In genomic region chr3:154841076-154841475, GRCm38 (mm10) we compare ENCODE assay signal across 24 mouse cellular contexts.
DNase-seq lines count a peak whose midpoint lies in the region; ATAC-seq lines count a peak whose summit lies in the region.
"Had no signal": no experiment of that assay in that cellular context is flagged by ENCODE, and none has a peak within 500 bp of the region (broad histone marks: within the 10 kb centered on the region; RNA-seq: fewer than 3 reads in every experiment).

No protein-coding gene starts in this region.

- DNase-seq in intestine, embryonic 14.5 days (ENCODE audit: low spot score), result peak; percentile 27
- DNase-seq in midbrain, embryonic 14.5 days, result no peak
- DNase-seq: adrenal gland, adult 8-10 months; adrenal gland, postnatal 25 days; cerebellum, adult 18-20 months; cerebellum, adult 9-10 months; cerebellum, postnatal 14 days; gastrocnemius, postnatal 10 days; gastrocnemius, postnatal 36 days; heart, adult 2 months; heart, postnatal 14 days; heart, postnatal 4 days had no signal

- no peak overlapping the region for H3K4me3 ChIP-seq in hindbrain, embryonic 13.5 days
- H3K4me3 ChIP-seq in hindbrain, embryonic 12.5 days, result no peak overlapping the region
- no peak overlapping the region for H3K4me3 ChIP-seq in intestine, embryonic 14.5 days (ENCODE audit: low read depth, low read length)
- H3K4me3 ChIP-seq in intestine, embryonic 15.5 days (replicated peaks), result no peak overlapping the region
- no peak overlapping the region for H3K4me3 ChIP-seq in midbrain, embryonic 15.5 days
- no peak overlapping the region for H3K4me3 ChIP-seq in midbrain, embryonic 14.5 days (replicated peaks; ENCODE audit: low read depth, low read length)
- H3K4me3 ChIP-seq: forebrain, embryonic 10.5 days; forebrain, embryonic 13.5 days; heart, adult 2 months; heart, embryonic 10.5 days; heart, embryonic 13.5 days; hindbrain, embryonic 15.5 days had no signal

- 23% methylated on average over 1 of the region's 1 CpGs for WGBS in hindbrain, embryonic 13.5 days
- 24% methylated on average over 1 of the region's 1 CpGs for WGBS in hindbrain, embryonic 12.5 days
- WGBS in intestine, embryonic 14.5 days, result 52% methylated on average over 1 of the region's 1 CpGs
- 56% methylated on average over 1 of the region's 1 CpGs for WGBS in intestine, embryonic 15.5 days
- WGBS in midbrain, embryonic 15.5 days, result 13% methylated on average over 1 of the region's 1 CpGs
- 15% methylated on average over 1 of the region's 1 CpGs for WGBS in midbrain, embryonic 14.5 days

- H3K27ac ChIP-seq in hindbrain, embryonic 13.5 days, result no peak overlapping the region
- H3K27ac ChIP-seq in hindbrain, embryonic 12.5 days, result no peak overlapping the region
- H3K27ac ChIP-seq in intestine, embryonic 14.5 days (ENCODE audit: low read depth), result no peak overlapping the region
- H3K27ac ChIP-seq in intestine, embryonic 15.5 days, result no peak overlapping the region
- H3K27ac ChIP-seq in midbrain, embryonic 15.5 days, result no peak overlapping the region
- no peak overlapping the region for H3K27ac ChIP-seq in midbrain, embryonic 14.5 days (replicated peaks; ENCODE audit: low read depth, low read length)
- H3K27ac ChIP-seq: forebrain, embryonic 10.5 days; forebrain, embryonic 13.5 days; heart, adult 2 months; heart, embryonic 10.5 days; heart, embryonic 13.5 days; hindbrain, embryonic 15.5 days had no signal

- ATAC-seq in hindbrain, embryonic 13.5 days (ENCODE audit: low FRiP score), result peak; percentile 40; the same call in 1 of the 2 replicates
- no peak for ATAC-seq in hindbrain, embryonic 12.5 days (ENCODE audit: low FRiP score)
- ATAC-seq in intestine, embryonic 14.5 days (replicated peaks; ENCODE audit: low FRiP score, low TSS enrichment, low read depth), result no peak
- ATAC-seq in intestine, embryonic 15.5 days, result no peak
- ATAC-seq in midbrain, embryonic 15.5 days (replicated peaks), result peak; percentile 54; the same call in 1 of the 2 replicates
- ATAC-seq in midbrain, embryonic 14.5 days (ENCODE audit: low FRiP score, low TSS enrichment), result no peak
- ATAC-seq: activated CD4-positive, CD25-positive, alpha-beta regulatory T cell, adult 4 months; forebrain, embryonic 13.5 days; forebrain, embryonic 16.5 days; inflammation-experienced regulatory T-cells, adult 6 months had no signal

- no peaks in the 10 kb centered on the region for H3K27me3 ChIP-seq in hindbrain, embryonic 13.5 days
- no peaks in the 10 kb centered on the region for H3K27me3 ChIP-seq in hindbrain, embryonic 12.5 days
- H3K27me3 ChIP-seq in intestine, embryonic 14.5 days (replicated peaks; ENCODE audit: control insufficient read depth, insufficient read depth, low read length), result no peaks in the 10 kb centered on the region
- no peaks in the 10 kb centered on the region for H3K27me3 ChIP-seq in intestine, embryonic 15.5 days (replicated peaks)
- no peaks in the 10 kb centered on the region for H3K27me3 ChIP-seq in midbrain, embryonic 15.5 days (replicated peaks)
- H3K27me3 ChIP-seq in midbrain, embryonic 14.5 days (ENCODE audit: control insufficient read depth, insufficient read depth, low read length), result no peaks in the 10 kb centered on the region
- H3K27me3 ChIP-seq: forebrain, embryonic 13.5 days; heart, embryonic 13.5 days; hindbrain, embryonic 15.5 days had no signal

- H3K4me2 ChIP-seq in hindbrain, embryonic 13.5 days, result no peak overlapping the region
- H3K4me2 ChIP-seq in hindbrain, embryonic 12.5 days (replicated peaks), result no peak overlapping the region
- no peak overlapping the region for H3K4me2 ChIP-seq in intestine, embryonic 14.5 days (ENCODE audit: low read length)
- H3K4me2 ChIP-seq in intestine, embryonic 15.5 days (replicated peaks), result no peak overlapping the region
- H3K4me2 ChIP-seq in midbrain, embryonic 15.5 days, result no peak overlapping the region
- no peak overlapping the region for H3K4me2 ChIP-seq in midbrain, embryonic 14.5 days (ENCODE audit: low read length)
- H3K4me2 ChIP-seq: forebrain, embryonic 13.5 days; heart, embryonic 13.5 days; hindbrain, embryonic 15.5 days had no signal

- H3K36me3 ChIP-seq in hindbrain, embryonic 13.5 days, result no peaks in the 10 kb centered on the region
- H3K36me3 ChIP-seq in hindbrain, embryonic 12.5 days, result no peaks in the 10 kb centered on the region
- no peaks in the 10 kb centered on the region for H3K36me3 ChIP-seq in intestine, embryonic 14.5 days (ENCODE audit: control insufficient read depth, insufficient read depth, low read length)
- no peaks in the 10 kb centered on the region for H3K36me3 ChIP-seq in intestine, embryonic 15.5 days
- H3K36me3 ChIP-seq in midbrain, embryonic 15.5 days (replicated peaks), result no peaks in the 10 kb centered on the region
- no peaks in the 10 kb centered on the region for H3K36me3 ChIP-seq in midbrain, embryonic 14.5 days (ENCODE audit: control insufficient read depth, insufficient read depth, low read length)
- H3K36me3 ChIP-seq: forebrain, embryonic 10.5 days; heart, embryonic 10.5 days; hindbrain, embryonic 15.5 days had no signal

- no peak overlapping the region for H3K9ac ChIP-seq in hindbrain, embryonic 13.5 days
- no peak overlapping the region for H3K9ac ChIP-seq in hindbrain, embryonic 12.5 days
- no peak overlapping the region for H3K9ac ChIP-seq in intestine, embryonic 14.5 days (ENCODE audit: low read length)
- no peak overlapping the region for H3K9ac ChIP-seq in intestine, embryonic 15.5 days
- no peak overlapping the region for H3K9ac ChIP-seq in midbrain, embryonic 15.5 days
- no peak overlapping the region for H3K9ac ChIP-seq in midbrain, embryonic 14.5 days (replicated peaks; ENCODE audit: low read length)
- H3K9ac ChIP-seq: forebrain, embryonic 13.5 days; heart, embryonic 13.5 days; hindbrain, embryonic 15.5 days had no signal

- H3K4me1 ChIP-seq in hindbrain, embryonic 13.5 days (replicated peaks), result peaks cover 7% of the 10 kb centered on the region; the same call in 1 of the 2 replicates
- H3K4me1 ChIP-seq in hindbrain, embryonic 12.5 days, result no peaks in the 10 kb centered on the region; the same call in none of the 2 replicates
- H3K4me1 ChIP-seq in intestine, embryonic 14.5 days (replicated peaks; ENCODE audit: control insufficient read depth, insufficient read depth, low read length), result no peaks in the 10 kb centered on the region
- no peaks in the 10 kb centered on the region for H3K4me1 ChIP-seq in intestine, embryonic 15.5 days (replicated peaks)
- H3K4me1 ChIP-seq in midbrain, embryonic 15.5 days, result 0 out of 2 replicates have a peak, but pooled peaks cover 6% of the 10 kb centered on the region
- no peaks in the 10 kb centered on the region for H3K4me1 ChIP-seq in midbrain, embryonic 14.5 days (ENCODE audit: control insufficient read depth, insufficient read depth, low read length)
- H3K4me1 ChIP-seq: forebrain, embryonic 13.5 days; heart, embryonic 10.5 days had no signal

- H3K9me3 ChIP-seq in hindbrain, embryonic 13.5 days, result no peaks in the 10 kb centered on the region
- no peaks in the 10 kb centered on the region for H3K9me3 ChIP-seq in hindbrain, embryonic 12.5 days (replicated peaks)
- no peaks in the 10 kb centered on the region for H3K9me3 ChIP-seq in intestine, embryonic 14.5 days (ENCODE audit: control insufficient read depth, low read length)
- no peaks in the 10 kb centered on the region for H3K9me3 ChIP-seq in intestine, embryonic 15.5 days
- no peaks in the 10 kb centered on the region for H3K9me3 ChIP-seq in midbrain, embryonic 15.5 days
- no peaks in the 10 kb centered on the region for H3K9me3 ChIP-seq in midbrain, embryonic 14.5 days (ENCODE audit: control insufficient read depth, low read length)
- H3K9me3 ChIP-seq: forebrain, embryonic 10.5 days; forebrain, embryonic 13.5 days; heart, embryonic 10.5 days; heart, embryonic 13.5 days; hindbrain, embryonic 15.5 days had no signal

Comparison
In these comparisons a context has a peak if more than half of its experiments do, and no peak if none do; other contexts are left out.
1. ATAC-seq: peak in hindbrain, embryonic 13.5 days (single experiment) and midbrain, embryonic 15.5 days (single experiment); none in hindbrain, embryonic 12.5 days (single experiment), intestine, embryonic 14.5 days (single experiment), intestine, embryonic 15.5 days (single experiment) and midbrain, embryonic 14.5 days (single experiment).